Mouse (Mus musculus) urinary bladder, postnatal 14 days (tissue): ENCODE results near the gene Gatm.

Experiments
- DNase-seq: peaks from one replicate; pipeline ENCODE4 v3.0.0; 2021; ENCODE audit warnings: low spot score

Gatm gene

DNA sequence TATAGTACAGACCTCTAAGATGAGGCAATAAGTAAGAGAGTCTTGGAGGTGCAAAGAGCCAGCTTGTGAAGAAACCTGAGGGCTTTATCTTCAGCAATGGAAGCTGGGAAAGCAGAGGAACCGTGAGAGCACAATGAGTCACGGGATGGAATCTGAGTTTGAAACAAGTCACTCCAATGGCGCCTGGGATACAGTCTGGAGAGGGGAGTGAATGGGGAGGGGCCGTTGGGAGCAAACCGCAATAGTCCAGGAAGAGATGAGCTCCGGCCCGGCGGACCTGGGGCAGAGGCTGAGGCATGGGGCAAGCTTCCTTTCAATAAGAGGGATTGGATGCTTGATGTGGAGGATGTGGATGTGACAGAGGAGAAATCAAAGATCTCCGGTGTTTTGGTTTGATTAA, 2.3 kb downstream of the Gatm start:
- no peak for DNase-seq

DNA sequence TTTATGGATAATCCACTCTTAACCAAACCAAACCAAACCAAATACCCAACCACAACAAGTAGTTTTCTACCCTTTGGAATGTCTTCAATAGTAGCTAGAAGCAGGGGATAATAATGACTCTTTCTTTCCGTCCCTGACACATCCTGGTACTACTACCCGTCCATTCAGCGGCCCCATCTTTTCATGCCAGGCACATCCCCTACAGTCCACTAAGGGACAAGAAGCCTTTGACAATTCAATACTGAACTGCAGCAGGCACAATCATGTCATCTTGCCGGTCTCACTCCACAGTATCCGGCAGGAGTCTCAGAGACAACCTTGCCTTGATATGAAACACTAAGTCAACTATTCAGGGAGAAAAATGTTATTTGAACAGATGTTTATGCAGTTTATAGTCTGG, 5.3 kb downstream of the Gatm start:
- no peak for DNase-seq

DNA sequence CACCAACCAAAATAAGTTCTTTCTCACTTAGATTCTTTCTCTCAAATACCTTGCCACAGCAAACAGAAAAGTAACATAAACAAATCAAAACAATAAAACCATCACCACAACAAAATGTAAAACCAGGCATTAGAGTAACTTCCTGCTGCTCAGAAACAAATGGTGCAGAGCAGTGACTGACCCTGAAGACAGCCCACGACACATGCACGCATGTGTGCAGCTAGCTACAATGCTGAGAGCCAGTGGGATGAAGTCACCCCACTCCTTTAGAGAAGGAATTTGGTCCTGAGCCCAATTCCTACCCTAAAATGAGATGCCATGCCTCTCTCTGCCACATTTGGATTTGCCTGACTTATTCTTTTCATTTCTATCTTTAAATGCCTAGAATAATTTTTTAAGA, 9.7 kb downstream of the Gatm start:
- DNase-seq = no peak

DNA sequence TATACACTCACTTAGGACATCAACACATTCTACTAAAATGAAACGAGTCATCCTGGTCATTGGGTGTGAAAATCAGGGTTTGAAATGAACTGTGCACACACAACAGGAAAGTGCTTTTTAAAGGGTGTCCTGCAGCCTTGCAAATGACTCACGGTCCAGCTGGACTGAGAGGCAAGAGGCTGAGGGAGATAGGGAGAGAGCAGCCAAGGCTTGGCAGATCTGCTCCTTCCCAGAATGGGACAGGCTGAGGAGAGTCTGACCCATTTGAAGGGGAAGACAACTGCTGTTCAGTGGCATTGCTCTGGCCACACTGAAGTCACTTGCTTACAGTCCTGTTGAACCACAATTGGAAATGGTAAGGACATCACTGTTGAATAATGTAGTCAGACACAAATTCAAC, 11.4 kb downstream of the Gatm start:
- no peak for DNase-seq

DNA sequence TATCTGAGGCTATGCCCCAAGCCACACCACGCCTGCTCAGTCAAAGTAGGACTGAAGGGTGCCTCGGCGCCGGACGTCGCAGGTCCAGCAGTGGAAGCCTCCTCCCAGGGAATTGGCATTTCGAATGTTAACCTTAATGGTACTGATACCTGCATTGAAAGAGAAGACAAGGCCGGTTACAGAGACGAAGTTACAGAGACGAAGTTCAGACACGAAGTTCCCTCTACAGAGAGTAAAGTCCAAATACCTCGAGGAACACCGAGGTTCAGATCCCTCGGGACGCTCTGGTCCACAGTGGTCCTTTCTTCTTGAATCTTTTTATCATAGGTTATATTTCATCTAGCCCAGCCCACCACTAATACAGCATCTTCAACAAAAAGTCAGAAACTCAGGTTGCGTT, 15.6 kb downstream of the Gatm start:
- DNase-seq = no peak

DNA sequence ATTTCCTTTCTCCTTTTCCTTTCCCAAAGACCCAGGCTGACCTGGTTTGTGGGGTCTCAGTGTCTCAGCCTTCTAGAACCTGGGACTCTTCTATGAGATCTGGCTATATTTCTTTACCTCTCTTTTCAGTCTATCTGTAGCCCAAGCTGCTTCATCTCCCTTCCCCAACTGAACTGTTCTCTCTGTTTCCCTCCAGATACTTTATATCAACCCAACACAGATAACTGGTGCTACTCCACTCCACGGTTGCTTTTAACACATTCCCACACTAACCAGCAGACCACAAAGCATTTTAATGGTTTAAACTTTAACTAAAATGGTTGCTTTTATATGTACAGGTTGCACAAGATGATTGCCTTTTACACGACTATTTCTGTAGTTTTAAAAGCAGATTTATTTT, 19.9 kb downstream of the Gatm start:
- DNase-seq = no peak

DNA sequence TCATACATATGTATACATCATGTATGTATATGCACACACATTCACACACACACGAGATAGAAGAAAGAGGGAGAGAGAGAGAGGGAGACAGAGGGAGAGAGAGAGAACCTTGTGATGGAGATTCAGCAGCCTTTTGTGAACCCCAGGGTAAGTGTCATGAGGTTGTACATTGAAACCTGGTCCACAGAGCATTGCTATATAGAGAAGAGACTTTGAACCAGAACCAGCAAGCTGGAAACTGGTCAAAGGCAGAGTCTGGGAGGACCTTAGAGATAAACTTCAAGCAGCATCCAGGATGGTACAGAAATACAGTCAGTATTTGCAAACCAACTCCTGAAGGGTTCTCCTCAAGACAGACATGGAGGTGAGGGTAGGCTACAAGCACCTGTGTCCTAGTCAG, 20.8 kb downstream of the Gatm start:
- DNase-seq = no peak

DNA sequence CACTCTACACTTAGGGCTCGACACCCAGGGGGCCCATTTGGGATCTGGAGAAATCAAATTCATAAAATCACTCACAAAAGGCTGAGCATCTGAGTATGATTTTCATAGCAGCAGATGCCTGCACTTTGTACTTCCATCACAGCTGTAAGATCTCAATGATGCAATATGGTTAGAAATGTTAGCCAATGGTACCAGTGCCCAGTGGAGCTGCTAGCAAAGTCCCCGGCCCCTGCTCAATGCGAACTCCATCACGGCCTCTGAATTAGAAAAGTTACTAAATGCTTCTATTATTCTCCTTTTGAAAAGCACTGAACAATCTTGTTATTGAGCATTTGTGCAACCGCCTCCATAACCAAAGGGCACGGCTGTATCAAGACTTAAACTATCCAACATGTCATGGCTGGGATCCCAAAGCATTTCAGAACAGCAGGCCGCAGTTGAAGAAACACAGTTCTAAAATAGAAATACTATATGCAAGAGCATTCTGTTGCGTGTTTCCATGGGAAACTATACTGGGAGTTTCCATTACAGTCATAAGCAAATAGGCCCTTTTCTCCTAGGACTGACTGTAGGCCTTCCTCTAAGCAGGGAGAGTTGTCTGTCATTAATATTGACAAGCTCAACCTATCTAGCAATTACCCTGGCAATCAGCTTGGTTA, 23.1 kb downstream of the Gatm start:
- DNase-seq = no peak

DNA sequence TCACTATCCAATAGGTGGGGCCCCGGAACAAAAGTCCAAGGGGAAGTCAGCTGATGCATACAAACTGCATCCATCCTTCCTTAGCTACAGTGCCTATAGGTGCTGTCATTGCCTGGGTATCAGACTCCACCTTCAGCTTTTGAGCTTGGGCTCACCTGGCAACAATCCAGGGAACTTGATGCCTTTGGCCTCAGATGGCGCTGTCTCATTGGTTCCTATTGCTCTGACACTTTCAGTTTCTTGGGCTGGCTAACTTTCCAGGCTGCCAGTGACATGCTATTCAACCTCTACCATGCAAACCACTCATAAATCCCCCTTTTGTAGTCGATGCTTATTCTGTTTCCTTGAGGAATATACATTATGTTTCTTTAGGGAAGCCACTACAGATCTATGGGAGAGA, 24.8 kb downstream of the Gatm start:
- DNase-seq = no peak

DNA sequence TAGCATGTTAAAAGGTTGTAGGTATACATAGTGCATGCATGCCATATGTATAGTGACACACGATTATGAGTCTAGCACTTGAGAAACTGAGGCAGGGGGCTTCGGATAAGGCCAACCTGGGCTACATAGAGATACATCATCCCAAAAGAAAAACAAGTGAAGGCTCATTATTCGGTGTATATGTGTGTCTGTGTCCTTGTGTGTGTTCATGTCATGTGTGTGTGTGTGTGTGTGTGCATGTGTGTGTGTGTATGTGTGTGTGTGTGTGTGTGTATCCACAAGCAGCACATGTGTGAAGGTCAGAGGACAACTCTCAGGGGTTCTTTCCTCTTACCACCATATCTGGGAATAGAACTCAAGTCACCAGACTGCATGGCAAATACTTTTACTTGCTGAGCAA, 28.8 kb downstream of the Gatm start:
- DNase-seq = no peak

DNA sequence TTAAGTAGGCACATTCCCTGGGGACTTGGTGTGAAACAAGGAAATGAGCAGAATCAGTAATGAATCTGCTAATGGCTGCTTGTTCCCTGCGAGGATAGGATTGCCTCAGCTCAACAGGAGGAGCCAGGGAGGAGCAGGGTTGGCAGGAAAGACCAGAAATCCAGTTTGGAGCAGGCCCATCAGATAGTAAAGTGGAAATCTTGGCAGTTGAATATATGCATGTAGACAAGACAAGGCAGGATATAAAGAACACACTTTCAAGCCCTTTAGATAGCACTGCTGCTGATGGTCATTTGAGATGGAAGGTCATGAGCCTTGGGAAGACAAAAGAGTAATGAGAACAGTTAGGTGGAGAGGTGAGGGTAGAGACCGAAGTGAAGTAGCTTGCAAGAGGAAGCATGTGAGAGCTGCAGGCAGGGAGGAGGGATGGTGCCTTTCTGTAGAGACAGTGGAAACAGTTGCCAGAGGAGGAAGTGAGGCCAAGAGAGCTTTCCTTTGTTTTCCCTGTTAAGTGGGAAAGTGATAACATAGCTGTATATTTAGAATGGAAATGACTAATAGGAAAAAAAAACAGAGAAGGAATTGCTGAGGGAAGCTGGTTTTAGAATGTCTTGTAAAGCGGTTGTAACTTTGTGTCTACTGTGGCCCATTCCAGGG, 29.6 kb downstream of the Gatm start:
- DNase-seq = peak; percentile 19

DNA sequence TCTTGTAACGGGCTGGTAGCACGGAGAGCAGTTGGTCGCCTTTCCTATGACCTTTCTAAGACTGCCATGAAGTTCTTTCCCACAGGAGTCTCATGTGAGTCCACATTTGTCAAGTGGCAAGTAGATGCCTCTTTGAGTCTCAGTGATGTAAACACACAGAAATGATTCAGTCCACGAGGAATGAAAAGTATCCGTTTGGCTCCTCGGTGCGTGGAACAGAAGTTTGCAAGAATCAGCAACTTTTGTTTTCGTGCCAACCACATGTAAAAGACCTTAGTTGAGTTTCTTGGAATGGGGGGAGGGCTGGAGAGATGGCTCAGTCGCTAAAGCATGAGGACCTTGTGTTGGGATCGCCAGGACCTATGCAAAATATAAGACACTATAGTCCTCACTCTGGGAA, 30.7 kb downstream of the Gatm start:
- DNase-seq = no peak

DNA sequence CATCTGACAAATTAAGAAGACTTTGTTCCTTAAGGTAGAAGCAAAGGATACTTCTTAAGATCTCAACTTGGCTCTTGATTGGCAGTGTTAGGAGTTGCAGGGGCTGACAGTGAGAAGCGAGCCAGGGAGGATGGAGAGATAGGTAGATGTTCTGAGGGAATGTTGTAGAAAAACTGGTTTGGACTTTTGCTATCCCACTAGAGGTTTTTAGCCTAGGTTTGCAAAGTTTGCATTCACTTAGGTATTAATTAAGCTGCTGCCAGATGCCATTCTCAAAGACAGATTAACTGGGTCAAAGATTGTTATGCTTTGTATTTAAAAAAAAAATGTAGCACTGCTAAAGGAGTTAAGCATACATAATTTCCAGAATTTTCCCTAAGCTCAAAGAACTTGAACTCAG, 33.8 kb downstream of the Gatm start:
- no peak for DNase-seq

DNA sequence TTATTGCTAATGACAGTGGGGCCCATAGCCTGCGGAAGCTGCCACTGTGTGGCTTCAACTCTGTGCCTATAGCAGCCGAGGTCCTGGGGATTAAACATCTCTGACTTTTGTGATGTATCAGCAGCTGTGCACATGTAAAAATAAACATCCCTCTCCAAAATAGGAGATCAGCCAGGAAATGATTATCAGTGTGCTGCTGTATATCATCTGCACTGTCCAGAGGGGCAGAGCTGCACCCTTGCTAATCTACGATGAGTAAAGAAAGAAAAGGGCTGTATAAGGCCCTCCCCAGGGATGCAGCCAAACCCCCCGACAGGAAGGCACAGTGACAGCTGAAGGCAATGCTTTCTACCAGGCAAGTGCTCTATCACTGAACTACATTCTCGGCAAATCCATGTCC, 34.8 kb downstream of the Gatm start:
- DNase-seq = no peak

DNA sequence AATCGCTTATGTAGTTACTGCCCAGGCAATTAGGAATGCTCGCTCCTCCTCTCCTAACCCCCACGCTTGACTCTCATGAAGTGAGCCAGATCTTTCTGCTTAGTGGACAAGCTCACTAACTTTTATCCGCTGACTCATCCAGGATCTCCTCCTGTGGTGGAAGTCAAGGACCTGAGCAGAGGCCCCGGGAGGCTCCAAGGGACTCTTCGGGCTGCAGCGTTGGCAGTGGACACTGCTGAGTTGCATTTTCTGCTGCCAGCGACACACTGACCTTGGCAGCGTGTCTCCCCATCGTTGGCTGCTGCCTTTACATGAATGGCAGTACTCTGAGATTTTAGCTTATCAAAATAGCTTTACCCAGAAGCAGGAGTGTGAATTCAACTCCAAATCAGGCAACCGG, 35.6 kb downstream of the Gatm start:
- DNase-seq = peak; percentile 8

DNA sequence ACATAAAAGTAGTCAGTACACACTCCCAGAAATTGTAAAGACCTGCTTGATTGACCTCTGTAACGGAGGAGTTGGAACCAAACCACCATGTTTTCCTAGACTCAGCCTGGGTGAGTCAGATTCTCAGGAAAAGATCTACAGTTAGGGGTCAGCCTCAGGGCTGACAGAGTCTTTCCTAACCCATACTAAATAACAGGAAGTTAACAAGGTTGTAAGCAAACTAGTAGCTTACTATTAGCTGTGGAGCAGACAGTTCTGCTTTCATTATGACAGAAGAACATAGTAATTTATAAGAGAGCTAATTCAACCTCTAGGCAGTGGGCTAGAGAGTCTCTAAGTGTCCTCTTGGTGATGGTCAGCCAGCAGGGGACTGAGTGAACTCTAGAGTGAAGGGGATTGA, 38.7 kb downstream of the Gatm start:
- no peak for DNase-seq

DNA sequence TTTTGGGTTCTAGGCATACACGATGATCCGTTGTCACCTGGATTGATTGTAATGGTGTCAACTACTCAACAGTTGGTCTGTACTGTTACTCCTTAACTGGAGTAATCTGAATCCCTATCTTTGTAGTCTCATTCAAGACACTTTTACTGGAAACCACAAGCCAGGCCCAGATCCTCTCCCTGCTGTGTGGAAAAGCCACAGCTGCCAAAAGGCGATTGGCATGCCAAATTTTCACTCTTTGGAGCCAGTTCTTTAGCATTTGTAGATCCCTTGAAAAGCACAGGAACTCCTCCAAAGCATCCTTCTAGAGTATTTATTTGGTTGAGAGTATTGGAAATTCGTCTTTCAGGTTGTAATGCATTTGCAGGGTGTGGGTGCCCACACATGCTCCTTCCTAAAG, 39.8 kb downstream of the Gatm start:
- no peak for DNase-seq

DNA sequence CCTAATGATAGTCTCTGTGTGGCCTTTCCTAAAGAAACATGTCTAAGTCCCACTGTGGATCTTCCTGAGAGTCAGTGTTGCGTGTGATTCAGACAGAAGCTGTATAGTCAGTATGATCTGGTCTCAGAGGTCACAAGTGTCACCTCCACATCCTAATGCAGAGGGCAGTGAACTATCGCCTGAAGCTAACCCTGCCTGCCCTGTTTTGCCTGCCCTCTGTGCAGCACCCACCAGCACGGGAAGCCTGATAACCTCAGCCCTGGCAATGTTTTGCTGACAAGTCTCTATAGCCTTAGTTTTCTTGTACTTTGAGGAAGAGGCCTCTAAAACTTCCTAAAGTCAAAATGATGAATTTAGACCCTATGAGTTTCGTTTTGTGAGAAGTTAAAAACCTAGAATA, 40.7 kb downstream of the Gatm start:
- DNase-seq = no peak

DNA sequence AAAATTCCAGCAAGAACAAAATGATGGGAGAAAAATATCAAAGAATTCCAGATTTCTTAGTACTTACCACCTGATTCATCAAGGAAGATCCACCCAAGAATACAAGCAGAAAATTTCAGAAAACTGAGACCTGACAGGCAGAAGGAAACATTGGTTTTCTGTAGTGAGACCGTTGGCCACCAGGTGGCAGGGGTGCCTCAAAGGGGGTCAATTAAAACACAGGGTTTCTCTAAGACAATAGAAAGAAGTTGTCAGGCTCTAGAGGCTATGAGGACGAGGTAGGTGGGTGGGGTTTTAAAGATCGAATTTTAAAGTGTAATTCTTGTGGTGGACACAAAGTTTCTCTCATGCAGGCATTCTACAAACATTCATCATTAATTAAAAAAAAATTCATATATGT, 41.7 kb downstream of the Gatm start:
- DNase-seq = peak; percentile 64

DNA sequence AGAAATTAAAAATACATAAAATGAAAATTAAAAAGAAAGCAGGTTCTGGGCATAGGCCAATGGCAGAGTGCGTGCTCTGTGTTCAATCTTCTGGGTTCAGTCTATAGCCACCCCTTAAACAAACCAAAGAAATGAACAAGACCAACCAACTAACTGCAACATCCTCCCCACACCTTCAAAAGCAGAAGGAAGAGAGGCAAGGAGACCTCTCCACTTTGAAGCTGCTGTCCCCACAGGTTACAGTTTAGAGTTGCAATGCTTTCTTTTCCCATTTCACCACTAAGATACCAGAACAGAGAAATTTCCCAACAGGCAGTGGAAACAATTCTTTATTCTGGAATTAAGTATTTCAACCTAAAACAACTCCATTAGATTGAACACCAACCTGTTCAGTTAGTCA, 48.9 kb downstream of the Gatm start:
- DNase-seq = no peak

DNA sequence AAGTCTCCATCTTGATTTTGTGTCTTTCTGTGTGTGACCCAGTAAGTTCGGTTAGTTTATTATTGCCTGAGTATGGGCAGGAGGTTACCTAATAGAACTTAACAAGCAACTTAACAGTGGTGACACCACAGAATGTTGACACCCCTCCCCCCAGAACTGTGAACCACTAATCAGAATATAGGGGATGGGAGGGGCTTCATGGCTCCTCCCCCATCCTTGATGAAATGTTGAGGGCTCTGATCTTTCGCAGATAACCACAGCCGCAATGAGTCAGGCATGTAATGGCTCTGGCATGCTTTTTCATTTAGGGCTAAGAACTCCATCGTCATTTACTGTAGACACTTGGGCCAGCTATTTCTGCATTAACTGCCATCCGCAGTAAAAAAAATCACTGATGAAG, 49.9 kb downstream of the Gatm start:
- no peak for DNase-seq

DNA sequence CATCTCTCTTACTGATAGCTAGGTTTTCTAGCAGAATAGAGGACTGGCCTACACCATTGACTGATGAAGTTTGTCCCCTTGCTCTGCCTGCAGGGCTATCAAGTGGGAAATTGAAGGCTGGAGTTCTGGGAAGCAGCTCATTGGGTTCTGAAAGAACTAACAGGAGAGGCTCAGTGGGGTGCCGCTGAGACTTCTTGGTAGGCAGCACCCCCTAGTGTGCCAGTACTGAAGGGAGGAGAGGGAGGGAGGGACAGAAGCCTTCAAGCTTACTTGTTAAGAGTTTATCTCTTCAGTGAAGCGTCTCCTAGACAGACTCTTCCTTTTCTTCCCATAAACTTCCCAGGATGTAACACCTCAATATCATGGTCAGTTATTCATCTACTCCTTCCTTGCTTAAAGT, 52.8 kb downstream of the Gatm start:
- peak; percentile 37 for DNase-seq
